Mouse (Mus musculus): ENCODE results near the gene Ldah.

Gene Ldah

DNA sequence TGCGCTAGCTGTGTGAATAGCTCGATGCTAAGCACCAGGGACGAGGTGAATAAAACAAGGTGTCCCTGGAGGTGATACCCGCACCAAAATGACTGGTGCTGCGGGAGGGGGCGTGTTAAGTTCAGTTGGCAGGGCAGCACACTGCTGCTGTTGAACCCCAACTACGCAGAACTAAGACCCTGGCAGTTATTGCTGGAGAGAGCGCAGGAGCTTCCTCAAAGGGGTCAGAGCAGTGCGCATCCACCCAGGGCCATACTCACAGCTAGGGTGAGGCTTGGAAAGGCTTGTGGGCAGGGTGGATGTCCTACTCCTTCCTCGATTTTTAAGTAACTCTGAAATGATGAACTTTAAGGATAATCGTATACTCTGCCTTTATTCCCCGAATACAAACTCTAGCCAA, 105.9 kb downstream of the Ldah start:
- DNase-seq = peak in 1 of 2 experiments; percentile 17

DNA sequence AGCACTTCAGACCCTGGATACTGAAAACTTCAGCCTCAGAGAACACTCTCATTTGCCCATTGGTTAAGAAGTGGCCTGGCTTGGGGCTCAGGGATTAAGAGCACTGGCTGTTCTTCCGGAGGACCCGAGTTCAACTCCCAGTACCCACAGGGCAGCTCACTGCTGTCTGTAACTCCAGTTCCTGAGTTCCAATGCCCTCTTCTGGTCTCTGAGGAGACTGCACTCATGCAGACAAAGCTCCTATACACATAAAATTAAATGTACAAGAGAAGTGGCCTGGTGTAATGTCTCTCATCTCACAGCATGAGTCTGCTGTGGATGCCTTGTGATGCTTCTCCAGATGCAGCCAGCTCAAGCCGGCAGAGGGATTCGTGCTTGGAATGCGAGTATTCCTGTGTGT, 108.6 kb downstream of the Ldah start:
- no peak for DNase-seq

- DNase-seq = peak; percentile 28 to 29
These were observed 112.3 kb downstream of the Ldah start for GRCm38 (mm10) chr12:8320084-8320713.

GRCm38 (mm10) chr12:8321506-8321905, 113.6 kb downstream of the Ldah start:
- no peak for DNase-seq

GRCm38 (mm10) chr12:8324086-8324485, 116.2 kb downstream of the Ldah start:
- no peak for DNase-seq

- DNase-seq = no peak
These were observed 117.5 kb downstream of the Ldah start for GRCm38 (mm10) chr12:8325245-8325942.

GRCm38 (mm10) chr12:8325943-8326522, 118.1 kb downstream of the Ldah start:
- DNase-seq = no peak

- DNase-seq = peak; percentile 67 to 69
These were observed 119.1 kb downstream of the Ldah start for GRCm38 (mm10) chr12:8326825-8327674.

DNA sequence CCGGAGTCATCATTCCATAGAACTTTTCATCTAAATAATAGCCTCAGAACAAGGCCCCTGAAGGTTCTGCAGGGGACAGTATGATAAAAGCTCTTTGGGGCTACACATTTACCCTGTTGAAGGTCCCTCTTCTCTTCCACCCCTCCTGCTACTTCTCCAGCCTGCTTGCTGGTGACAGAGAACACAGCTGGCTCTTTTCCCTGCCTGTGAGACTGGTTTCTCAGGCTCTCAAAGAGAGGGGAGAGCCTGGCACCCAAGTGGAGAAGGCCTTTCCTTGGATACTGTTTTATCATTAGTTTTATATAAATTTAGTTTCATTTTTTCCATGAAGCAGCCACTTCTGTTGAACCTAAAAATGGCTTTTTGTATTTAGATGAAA, 119.8 kb downstream of the Ldah start:
- DNase-seq = no peak

GRCm38 (mm10) chr12:8329236-8329635, 121.3 kb downstream of the Ldah start:
- no peak for DNase-seq

- DNase-seq = no peak
These were observed 123.7 kb downstream of the Ldah start for GRCm38 (mm10) chr12:8331489-8332173.

DNA sequence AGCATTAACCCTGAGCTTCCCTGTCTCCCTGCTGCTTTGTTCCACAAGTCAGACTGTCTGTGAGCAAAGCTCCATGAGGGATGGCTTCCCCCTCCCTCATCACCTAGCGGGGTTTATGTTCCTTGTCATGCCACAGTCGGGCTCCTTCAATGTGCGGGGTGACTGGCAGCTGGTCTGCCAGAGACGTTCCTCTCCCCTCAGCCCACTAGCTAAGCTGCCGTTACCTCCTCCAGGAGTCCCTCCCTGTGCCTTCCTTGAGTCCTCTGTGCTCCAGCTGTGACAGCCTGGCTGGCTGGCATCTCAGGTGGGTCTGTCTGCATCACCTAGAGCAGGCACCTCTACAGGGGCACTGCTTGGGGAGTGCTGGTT, 124.3 kb downstream of the Ldah start:
- DNase-seq = no peak

- DNase-seq = no peak
These were observed 125.7 kb downstream of the Ldah start for GRCm38 (mm10) chr12:8333617-8334016.

- DNase-seq = no peak
These were observed 126.4 kb downstream of the Ldah start for GRCm38 (mm10) chr12:8334261-8334660.

Measured in thymus, adult 18-20 months (tissue).